Mouse (Mus musculus) kidney, adult 2 months (tissue): Measurements from ENCODE around the gene Bcas3.

Experiments used
- CTCF ChIP-seq: fragments of 200-500 bp; conservative IDR thresholded peaks from 2 replicates; pipeline ENCODE4 v1.5.1; 2011; ENCODE audit warnings: low read depth, mild to moderate bottlenecking, control low read depth, low read length, moderate library complexity, mixed read lengths; ENCODE audit not compliant: insufficient read depth, insufficient read length
- POLR2A ChIP-seq: fragments of 200-500 bp; IDR thresholded peaks from one replicate; pipeline ENCODE4 v1.6.1; 2011; ENCODE audit warnings: low read depth, low read length, control low read depth

DNA sequence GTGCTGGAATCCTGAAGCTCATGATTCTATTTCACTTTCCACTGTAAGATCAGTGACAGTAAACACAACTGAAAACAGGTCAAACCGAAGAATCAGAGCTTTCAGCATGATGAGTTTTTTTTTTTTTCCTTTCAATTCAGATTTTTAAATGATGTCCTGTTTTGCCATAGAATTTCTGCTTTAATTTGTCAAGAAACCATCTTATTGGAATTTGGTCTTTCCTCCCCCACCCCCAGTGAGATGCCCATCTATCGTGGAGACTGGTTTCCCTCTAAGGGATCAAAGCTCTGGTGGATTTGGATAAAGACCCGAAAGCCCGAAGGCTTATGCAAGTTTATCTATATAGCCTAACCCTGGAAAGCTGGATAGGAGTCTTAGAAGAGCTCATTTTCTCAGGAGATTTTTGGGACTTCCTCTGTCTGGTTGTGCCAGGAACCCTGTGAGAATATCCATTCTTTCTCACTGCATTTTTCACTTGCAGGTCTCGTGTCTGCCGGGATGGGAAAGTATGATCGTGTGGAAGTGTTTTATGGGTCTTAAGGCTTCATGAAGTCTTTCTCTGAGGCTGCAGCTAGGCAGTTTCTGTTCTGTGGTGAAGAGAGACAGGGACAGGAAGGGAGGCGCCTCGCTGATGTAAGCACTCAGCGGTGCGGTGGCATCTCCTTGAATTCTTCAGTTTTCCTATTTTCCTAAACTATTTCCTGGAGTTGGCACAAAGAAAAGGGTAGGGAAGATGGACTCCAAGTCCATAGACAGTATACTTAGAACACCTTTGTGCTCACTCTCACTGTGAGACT, 173.2 kb downstream of the Bcas3 start:
- TF ChIP-seq CTCF = no peak
- TF ChIP-seq POLR2A = no peak
